Mouse (Mus musculus): ENCODE data around the gene Edf1.

DNA sequence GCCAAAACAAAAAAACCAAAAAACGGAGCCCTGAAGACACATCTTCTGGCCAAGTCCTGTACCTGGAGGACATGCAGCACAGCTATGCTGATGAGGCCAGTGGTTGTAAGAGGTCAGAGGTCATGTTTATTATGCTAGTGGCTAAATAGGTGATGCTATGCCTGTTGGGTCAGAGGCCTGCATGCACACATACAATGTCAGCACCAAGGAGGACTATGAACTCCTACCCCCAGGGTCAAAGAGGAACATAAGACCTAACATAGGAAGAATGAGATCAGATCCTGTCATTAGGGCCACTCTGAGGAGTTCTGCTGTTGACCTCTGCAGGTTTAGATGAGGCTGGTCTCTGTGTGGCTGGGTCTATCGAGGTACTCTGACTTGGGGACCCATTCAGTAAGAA, 42.4 kb downstream of the Edf1 start:
- TF ChIP-seq POLR2A (IDR thresholded peaks at IDR 0.05; ENCODE audit: borderline replicate concordance, extremely low read depth, insufficient read depth, insufficient read length, poor library complexity, severe bottlenecking) (no peak), CTCF (IDR thresholded peaks at IDR 0.05; ENCODE audit: borderline replicate concordance, extremely low read depth, insufficient read depth, insufficient read length) (no peak)

All from brain, embryonic 14.5 days (tissue).